Mouse (Mus musculus): ENCODE measurements around the gene Nt5c1b. TPM values are rescaled to one million over a fixed set of nuclear protein-coding genes. Genes with fewer than 3 reads are reported as not detected.

The Nt5c1b gene
- total RNA-seq (2017): not detected in 2 replicates

DNA sequence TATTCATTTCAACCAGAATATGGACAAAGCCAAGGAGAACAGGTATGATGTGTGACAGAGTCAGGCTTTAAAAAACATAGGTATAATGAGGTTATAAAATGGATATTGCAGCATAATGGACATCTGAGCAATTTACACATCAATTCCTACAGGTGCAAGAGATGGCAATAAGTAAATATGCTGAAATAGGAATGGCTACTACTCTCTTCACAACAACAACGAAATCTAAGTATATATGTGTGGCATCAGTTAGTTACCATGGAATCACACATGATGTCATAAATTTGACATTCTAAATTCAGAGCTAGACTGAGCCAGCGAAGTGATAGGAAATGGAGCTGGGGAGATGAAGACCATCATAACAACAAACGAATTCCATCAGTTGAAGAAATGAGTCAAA, at the start of gene Nt5c1b:
Gene Nt5c1b (plus strand): TSS at position 301 of the 400 bp plus-strand sequence.
- no peak for ATAC-seq (ENCODE audit: extremely low read depth, insufficient number of reproducible peaks, low FRiP score, poor library complexity, severe bottlenecking)

DNA sequence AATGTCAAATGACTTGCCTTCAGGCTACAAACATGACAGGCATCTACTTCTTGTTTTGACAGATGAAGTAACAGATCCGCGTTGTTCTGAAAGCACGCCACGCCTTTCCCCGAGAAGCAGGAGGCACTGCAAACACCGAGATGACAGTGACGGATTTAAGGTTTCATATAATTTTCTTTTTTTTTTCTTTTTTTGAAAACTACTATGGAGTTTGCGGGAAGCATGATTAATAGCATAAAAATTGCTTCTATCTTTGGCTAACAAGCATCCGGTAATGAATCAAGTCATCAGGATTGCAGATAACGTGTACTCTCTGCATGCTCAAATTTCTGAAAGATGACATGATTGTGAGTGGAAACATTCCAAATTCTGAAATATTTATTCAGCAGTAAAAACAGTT, 42.1 kb upstream of the Nt5c1b start:
- no peak for ATAC-seq (ENCODE audit: extremely low read depth, insufficient number of reproducible peaks, low FRiP score, poor library complexity, severe bottlenecking)

DNA sequence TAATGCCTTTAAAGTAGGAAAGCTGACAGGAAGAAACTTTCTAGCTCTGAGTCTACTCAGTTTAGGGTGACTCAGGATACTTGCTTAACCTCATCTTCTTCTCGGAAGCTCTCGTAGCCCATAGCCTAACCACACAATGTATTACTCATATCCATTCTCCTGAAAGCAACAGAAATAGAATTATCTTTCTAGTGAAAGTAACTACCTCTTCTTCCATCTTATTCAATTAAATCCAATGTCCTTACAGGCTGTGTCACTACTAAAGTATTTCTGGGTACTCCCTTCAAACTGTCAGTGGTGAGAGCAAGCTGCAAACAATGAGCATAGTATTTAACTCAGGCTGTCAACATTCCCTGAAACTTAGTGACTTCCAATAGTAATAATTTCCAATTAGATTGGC, 40.3 kb upstream of the Nt5c1b start:
- ATAC-seq (ENCODE audit: extremely low read depth, insufficient number of reproducible peaks, low FRiP score, poor library complexity, severe bottlenecking): no peak

DNA sequence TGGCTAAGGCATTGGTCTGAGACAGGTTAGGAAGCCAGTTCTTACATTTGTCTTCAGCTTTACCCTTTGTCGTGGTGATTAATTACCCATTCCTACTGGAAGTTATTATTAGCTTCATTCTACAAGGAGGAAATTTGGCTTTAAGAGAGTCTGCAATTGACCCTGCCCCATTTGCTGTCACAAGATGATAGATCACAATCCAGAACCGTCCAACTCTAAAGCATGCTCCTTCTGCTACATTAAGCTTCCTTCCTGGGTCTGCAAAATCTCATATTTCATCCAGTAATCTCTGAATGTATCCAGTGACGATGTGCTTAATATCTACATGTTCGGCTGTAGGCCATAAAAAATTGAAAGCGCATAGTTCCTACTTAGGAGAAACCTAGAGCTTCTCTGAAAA, 29.2 kb upstream of the Nt5c1b start:
- no peak for ATAC-seq (ENCODE audit: extremely low read depth, insufficient number of reproducible peaks, low FRiP score, poor library complexity, severe bottlenecking)

DNA sequence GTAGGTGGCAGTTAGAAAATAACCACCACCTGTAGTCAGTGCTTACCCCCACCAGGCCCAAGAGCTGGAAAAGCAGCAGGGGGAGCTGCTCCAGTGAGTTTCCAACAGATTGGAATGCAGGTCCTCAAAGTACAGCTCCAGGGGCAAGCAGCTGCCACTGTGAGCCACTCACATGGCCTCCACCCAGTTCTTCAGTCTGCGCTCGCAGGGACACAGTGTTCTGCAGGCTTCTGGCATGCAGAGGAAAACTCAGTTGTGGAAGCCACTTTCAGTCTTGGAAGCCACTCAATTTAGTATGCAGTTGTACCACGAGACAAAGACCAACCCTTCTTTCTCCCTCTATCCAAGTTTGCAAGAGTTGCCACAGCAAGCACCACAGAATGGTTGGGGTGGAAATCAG, 19.1 kb upstream of the Nt5c1b start:
- no peak for ATAC-seq (ENCODE audit: extremely low read depth, insufficient number of reproducible peaks, low FRiP score, poor library complexity, severe bottlenecking)

DNA sequence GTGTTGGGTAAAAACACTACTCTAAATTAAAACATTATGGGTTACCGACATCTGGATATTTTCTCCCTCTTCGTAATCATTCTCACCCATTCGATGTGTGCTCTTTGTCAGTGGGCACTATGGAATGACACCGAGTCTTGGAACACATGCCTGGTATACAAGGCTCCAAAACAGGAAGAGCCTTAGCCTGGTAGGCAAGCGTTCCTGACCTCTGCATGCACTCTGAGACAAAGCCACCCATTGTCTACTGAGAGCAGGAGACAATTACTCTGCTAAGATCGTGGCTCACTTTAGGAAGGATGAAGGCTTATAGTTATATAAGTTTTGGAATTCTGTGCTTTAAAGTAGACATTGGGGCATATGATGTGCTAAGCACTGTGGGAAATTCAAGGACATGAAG, 12.0 kb upstream of the Nt5c1b start:
- no peak for ATAC-seq (ENCODE audit: extremely low read depth, insufficient number of reproducible peaks, low FRiP score, poor library complexity, severe bottlenecking)

DNA sequence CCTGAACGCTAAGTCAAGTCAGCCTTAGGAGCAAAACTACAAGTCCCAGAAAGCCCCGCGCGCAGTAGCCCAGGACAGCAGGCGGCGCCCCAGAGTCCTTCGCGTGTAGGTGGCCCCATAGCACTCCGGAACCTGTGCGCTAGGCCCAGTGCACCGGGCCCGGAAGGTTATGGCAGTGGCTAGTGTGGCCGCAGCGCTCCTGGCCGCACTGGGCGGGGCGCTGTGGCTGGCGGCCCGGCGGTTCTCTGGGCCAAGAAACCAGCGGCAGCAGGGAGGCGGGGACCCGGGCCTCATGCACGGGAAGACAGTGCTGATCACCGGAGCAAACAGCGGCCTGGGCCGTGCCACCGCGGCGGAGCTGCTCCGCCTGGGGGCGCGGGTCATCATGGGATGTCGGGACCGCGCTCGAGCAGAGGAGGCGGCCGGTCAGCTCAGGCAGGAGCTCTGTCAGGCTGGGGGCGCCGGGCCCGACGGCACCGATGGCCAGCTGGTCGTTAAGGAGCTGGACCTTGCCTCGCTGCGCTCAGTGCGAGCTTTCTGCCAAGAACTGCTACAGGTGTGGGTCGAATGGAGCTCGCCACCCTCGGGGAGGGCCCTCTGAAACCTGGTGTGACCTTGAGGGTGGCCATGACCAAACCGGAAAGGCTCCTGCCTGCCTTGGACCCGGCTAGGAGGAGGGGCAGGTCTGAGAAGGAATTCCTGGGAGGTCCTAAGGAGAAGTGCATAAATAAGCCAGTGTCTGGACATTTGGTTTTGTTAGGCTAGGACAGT, 21.1 kb downstream of the Nt5c1b start, which contains the start of gene Rdh14:
Gene Rdh14 (plus strand): TSS at position 102 of the 771 bp plus-strand sequence.
- peak; percentile 97 for ATAC-seq (ENCODE audit: extremely low read depth, insufficient number of reproducible peaks, low FRiP score, poor library complexity, severe bottlenecking)

DNA sequence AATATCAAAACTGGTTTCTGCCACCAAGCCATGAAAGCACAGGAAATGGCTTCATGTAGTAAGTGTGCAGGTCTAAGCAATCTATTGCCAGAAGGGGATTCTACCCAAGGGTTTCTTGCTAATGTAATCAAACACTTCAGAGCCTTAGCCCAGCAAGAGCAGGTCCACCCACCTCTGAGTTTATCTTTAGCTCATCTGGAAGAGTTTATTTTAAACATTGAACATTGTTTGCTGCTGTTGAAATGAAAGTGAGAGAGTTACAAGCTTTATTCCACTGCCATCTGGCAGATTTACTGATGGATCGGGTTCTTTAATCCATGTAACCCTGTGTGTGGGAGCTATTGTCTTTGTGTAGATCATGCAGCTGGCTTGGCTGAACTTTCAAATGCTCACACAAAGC, 31.0 kb downstream of the Nt5c1b start:
- no peak for ATAC-seq (ENCODE audit: extremely low read depth, insufficient number of reproducible peaks, low FRiP score, poor library complexity, severe bottlenecking)

DNA sequence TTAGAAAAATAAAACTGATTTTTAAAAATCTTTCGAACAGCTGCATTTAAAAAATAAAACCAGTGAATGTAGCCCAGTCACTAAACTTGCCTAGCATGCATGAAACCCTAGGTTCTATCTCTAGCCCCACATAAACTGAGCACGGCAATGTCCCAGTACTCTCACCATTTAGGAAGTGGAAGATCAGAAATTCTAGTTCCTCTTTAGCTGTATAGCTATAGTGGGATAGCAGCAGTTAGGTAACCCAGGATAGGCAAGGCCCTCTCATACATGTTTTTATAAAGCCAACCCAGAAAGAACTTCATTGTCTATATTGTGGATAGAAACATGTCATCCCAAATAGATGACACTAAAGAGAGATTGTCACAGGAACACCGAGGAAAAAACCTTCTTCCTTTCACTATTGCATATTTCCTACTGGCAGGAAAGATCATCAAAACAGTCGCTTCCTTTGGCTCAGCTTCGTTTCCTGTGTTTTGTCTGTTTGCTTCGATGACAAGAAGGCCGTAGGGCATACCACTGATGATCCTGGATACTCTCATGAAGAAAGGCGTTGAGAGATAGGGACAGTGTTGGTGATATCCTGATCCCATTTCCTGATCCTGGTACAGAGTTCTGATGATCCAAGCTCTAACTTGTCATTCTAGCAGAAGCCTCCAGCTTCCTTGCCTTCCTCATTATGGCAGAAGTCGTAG, 32.8 kb downstream of the Nt5c1b start:
- ATAC-seq (ENCODE audit: extremely low read depth, insufficient number of reproducible peaks, low FRiP score, poor library complexity, severe bottlenecking): no peak

DNA sequence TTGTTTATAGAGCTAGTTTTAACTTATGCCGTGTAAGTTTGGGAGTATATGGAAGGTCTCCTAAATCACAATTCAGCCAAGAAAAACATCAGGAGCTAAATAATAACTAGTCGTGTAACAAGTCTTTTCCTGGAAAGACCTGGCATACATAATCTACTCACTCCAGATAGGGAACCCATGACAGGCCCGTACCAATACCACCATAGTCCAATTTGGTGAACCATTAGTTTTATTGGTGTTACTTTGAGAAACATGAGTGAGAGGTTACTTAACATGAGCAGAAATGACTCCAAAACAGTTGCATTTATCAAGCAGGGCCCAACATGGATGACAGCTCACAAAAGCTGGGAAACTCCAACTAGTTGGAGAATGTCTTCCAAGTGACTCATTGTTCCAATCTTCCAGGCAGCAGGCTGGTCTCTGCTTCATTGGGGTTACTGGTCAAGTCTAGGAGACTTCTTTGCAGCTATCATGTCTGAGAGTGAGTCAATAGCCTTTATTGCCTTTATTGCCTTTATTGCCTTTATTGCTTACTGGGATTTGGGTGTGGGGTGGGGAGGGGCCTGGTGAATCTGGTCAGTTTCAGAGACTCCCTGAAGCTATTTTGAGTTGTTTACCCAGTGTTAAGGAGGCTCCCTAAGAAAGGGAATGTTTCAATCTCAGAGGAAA, 40.9 kb downstream of the Nt5c1b start:
- no peak for ATAC-seq (ENCODE audit: extremely low read depth, insufficient number of reproducible peaks, low FRiP score, poor library complexity, severe bottlenecking)

DNA sequence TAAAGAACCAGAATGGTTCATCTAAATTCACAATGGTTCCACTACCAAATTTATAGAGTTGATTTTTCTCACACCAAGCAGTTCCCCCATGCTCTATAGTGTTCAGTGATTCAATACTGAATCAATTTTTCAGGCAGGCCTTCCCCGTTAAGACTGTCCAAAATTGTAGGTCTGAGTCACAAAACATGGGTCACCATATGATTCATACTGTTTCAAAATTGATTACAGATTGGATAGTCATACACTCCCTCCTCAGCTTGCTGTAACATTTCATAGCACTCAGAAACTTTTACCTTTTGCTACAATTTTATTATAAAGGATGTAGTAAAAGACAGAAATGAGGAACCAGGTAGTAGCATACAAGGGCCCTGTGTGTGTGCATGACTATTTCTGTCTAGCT, 41.7 kb downstream of the Nt5c1b start:
- ATAC-seq (ENCODE audit: extremely low read depth, insufficient number of reproducible peaks, low FRiP score, poor library complexity, severe bottlenecking): no peak

DNA sequence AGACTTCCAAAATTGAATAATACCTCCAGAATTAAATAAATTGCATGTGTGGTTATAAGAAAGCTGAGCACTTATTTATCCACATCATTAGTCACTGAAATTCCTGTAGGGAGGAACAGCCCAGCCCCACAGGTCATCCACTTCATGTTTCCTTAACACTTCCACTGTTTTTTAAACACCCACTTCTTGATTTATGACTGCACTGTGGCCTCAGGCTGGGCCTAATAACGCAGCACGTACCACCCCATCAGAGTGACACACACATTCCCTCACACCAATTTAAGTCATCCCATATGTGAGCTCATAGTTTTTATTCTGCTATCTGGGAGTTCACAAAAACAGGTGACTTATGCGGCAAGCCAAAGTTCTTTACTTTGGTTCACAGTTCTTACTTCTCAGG, 52.6 kb downstream of the Nt5c1b start:
- ATAC-seq (ENCODE audit: extremely low read depth, insufficient number of reproducible peaks, low FRiP score, poor library complexity, severe bottlenecking): no peak

DNA sequence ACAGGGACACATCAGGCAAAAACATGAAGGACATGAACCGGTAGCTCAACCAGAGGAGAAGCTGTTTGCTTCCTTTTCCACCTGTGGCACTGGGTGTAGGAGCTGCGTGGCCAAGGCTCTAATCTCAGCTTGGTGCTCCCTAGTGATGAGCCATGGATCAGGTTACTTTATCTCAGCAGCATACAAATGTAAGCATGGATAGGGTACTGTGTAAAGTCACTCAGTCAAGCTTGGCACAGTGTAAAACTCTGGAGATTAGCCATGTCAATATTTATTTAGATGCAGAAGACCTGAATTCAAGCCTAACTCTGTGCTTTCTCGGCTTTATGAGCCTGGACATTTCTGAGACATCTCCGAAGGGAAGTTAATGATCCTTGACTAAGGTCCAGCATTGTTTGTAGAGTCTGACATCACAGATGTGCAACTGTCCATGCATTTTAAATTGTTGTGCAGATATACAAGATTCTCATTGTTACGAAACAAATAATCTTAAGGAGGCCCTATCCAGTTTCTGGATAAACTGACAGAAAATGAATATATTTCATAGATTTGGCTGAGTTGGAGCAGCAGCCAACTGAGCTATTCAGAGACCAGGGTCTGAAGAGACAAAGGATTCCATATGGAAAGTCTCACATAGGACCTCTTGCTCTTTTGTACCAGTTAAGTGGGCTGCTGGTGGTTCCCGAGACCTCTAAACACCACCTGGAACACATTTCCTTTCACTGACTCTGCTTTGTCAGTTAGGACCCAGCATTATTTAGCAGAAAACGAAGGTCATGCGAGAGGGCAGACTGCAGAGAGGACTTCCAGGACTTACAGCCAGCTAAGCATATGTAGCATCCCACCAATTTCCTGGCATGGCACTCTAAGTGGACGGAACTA, 56.5 kb downstream of the Nt5c1b start:
- no peak for ATAC-seq (ENCODE audit: extremely low read depth, insufficient number of reproducible peaks, low FRiP score, poor library complexity, severe bottlenecking)

DNA sequence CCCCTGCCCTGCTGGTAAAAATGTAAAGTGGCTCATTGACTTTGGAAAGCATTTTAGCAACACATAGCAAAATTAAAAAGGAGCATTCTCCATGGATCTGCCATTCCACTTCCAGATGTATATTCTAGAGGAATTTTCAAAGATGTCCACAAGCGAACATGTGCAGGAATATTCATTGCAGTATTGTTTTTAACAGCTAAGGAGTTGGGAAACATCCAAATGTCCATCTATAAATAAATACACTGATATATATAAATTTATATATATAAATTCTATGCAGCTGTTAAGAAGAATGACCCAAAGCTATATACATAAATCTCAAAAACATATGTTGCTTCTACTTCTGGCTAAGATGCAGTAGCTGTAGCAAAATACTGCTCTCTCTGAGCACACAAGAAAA, 61.2 kb downstream of the Nt5c1b start:
- no peak for ATAC-seq (ENCODE audit: extremely low read depth, insufficient number of reproducible peaks, low FRiP score, poor library complexity, severe bottlenecking)

DNA sequence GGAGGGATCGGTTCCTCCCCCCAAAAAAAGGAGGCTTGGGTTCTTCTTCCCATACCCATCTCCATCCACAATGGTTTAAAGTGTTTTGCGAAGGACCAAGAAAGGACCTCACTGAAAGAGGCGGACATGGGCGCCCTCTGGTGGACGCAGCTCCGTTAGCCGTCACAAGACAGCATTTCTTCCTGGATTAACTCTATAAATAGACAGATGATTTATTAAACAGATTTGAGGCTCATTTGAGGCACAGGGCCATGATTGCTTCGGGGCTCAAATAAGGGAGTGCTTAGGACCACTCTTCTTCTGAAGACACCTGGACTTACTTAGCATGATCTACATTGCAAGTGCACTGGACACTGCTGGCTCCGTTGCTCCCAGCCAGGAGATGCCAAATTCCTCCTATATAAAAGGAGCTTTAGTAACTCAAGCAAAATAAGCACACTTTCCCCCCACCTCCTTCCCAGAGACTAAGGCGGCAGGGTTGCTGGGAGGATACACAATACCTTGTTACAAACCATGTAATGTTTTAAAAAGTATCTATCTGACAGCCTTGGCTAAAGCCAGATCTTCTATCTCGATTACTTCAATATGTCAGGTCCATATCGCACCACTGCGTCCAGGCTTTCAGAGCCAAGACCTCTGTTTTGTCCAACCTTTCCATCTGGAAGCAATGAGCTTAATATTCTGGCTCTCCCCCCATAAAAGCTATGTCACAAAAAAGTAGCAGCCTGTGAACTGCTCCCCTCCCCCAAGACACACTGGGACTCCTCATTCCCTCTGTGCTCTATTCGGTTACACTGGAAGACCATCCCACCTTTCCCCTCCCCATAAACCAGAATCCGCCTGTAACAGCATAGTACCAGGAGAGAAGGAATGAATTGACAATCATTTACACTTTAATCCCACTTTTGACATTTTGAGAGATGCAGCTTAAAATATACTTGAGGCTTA, 68.6 kb downstream of the Nt5c1b start:
- ATAC-seq (ENCODE audit: extremely low read depth, insufficient number of reproducible peaks, low FRiP score, poor library complexity, severe bottlenecking): no peak

Measured in neutrophil, adult 5-6 weeks (primary cell).